In genomic region chr8:93917859-93918421, GRCm38 (mm10) we compare ENCODE assay signal across 9 mouse cellular contexts.
A peak's percentile ranks its signal among the peaks of the same experiment; 100 is the strongest.
DNase-seq lines count a peak whose midpoint lies in the region; ATAC-seq and TF ChIP-seq lines count a peak whose summit lies in the region.
"Had no signal": no experiment of that assay in that cellular context is flagged by ENCODE, and none has a peak within 500 bp of the region (broad histone marks: within the 10 kb centered on the region; RNA-seq: fewer than 3 reads in every experiment).

No protein-coding gene starts in this region.

- peak; percentile 89 for ATAC-seq in forebrain, postnatal 0 days
- no peak for ATAC-seq in intestine, embryonic 16.5 days
- ATAC-seq in lung, embryonic 14.5 days (ENCODE audit: insufficient read depth): no peak

- intact Hi-C loops in gastrocnemius, adult 2 months (cut with DNase I): no loop called here

- 0 out of 2 replicates have a peak overlapping the region, but pooled peaks have one; percentile 19 for H3K9ac ChIP-seq in forebrain, postnatal 0 days
- 0 out of 2 replicates have a peak overlapping the region, but pooled peaks have one; percentile 28 for H3K9ac ChIP-seq in intestine, embryonic 16.5 days (ENCODE audit: low read depth, low read length)
- H3K9ac ChIP-seq in lung, embryonic 14.5 days: no peak overlapping the region

- WGBS in forebrain, postnatal 0 days: 8% methylated on average over 13 of the region's 13 CpGs
- WGBS in intestine, embryonic 16.5 days: 47% methylated on average over 13 of the region's 13 CpGs
- WGBS in lung, embryonic 14.5 days: 44% methylated on average over 13 of the region's 13 CpGs

- no peak for TF ChIP-seq CTCF in gastrocnemius, adult 2 months (IDR thresholded peaks at IDR 0.05)
- peak; percentile 32 for TF ChIP-seq CTCF in forebrain, postnatal 0 days (IDR thresholded peaks at IDR 0.05; ENCODE audit: low read depth)
- TF ChIP-seq CTCF in lung, embryonic 14.5 days (IDR thresholded peaks at IDR 0.05; ENCODE audit: low read depth): no peak

- DNase-seq in gastrocnemius, adult 2 months: peak; percentile 56
- no peak for DNase-seq in gastrocnemius, postnatal 25 days
- DNase-seq in cerebellum, adult 8-10 months: peak; percentile 98
- peak; percentile 83 for DNase-seq in forebrain, postnatal 0 days
- DNase-seq in lung, embryonic 14.5 days: peak; percentile 26
- peak; percentile 78 to 81 for DNase-seq in right cerebral cortex, adult 2 months (ENCODE audit: low spot score in 2 of 2)
- no peak for DNase-seq in urinary bladder, postnatal 25 days (ENCODE audit: low spot score)

- no peak overlapping the region for H3K4me2 ChIP-seq in forebrain, postnatal 0 days (ENCODE audit: low read depth)
- H3K4me2 ChIP-seq in intestine, embryonic 16.5 days (ENCODE audit: low read depth, low read length): no peak overlapping the region
- H3K4me2 ChIP-seq in lung, embryonic 14.5 days: no peak overlapping the region

- peaks cover 39% of the 10 kb centered on the region for H3K4me1 ChIP-seq in forebrain, postnatal 0 days (ENCODE audit: insufficient read depth)
- H3K4me1 ChIP-seq in intestine, embryonic 16.5 days (ENCODE audit: control insufficient read depth, insufficient read depth, low read length): peaks cover 21% of the 10 kb centered on the region
- H3K4me1 ChIP-seq in lung, embryonic 14.5 days (ENCODE audit: insufficient read depth): no peaks in the 10 kb centered on the region

- H3K27me3 ChIP-seq in forebrain, postnatal 0 days (ENCODE audit: insufficient read depth, low read length): no peaks in the 10 kb centered on the region
- no peaks in the 10 kb centered on the region for H3K27me3 ChIP-seq in intestine, embryonic 16.5 days (replicated peaks; ENCODE audit: control insufficient read depth, insufficient read depth, low read length)
- no peaks in the 10 kb centered on the region for H3K27me3 ChIP-seq in lung, embryonic 14.5 days (ENCODE audit: insufficient read depth, low read length)

- H3K36me3 ChIP-seq in forebrain, postnatal 0 days (ENCODE audit: insufficient read depth): no peaks in the 10 kb centered on the region
- no peaks in the 10 kb centered on the region for H3K36me3 ChIP-seq in intestine, embryonic 16.5 days (ENCODE audit: control insufficient read depth, insufficient read depth, low read length)
- no peaks in the 10 kb centered on the region for H3K36me3 ChIP-seq in lung, embryonic 14.5 days (ENCODE audit: insufficient read depth)

- peak overlapping the region; percentile 43 for H3K27ac ChIP-seq in gastrocnemius, adult 2 months
- peak overlapping the region; percentile 69; the same call in 1 of the 2 replicates for H3K27ac ChIP-seq in forebrain, postnatal 0 days (ENCODE audit: low read depth, low read length)
- no peak overlapping the region for H3K27ac ChIP-seq in intestine, embryonic 16.5 days (ENCODE audit: low read length)
- H3K27ac ChIP-seq in lung, embryonic 14.5 days (ENCODE audit: low read depth): no peak overlapping the region; the same call in 1 of the 2 replicates

- no peak overlapping the region for H3K4me3 ChIP-seq in gastrocnemius, adult 2 months
- H3K4me3 ChIP-seq in forebrain, postnatal 0 days (ENCODE audit: low read depth, low read length): no peak overlapping the region
- H3K4me3 ChIP-seq in intestine, embryonic 16.5 days (ENCODE audit: low read length): no peak overlapping the region
- no peak overlapping the region for H3K4me3 ChIP-seq in lung, embryonic 14.5 days (ENCODE audit: low read depth, low read length)
- H3K4me3 ChIP-seq: megakaryocyte, embryonic 14.5 days had no signal

- H3K9me3 ChIP-seq in forebrain, postnatal 0 days (ENCODE audit: low read length): no peaks in the 10 kb centered on the region
- H3K9me3 ChIP-seq in intestine, embryonic 16.5 days (ENCODE audit: control insufficient read depth, low read length): no peaks in the 10 kb centered on the region
- H3K9me3 ChIP-seq in lung, embryonic 14.5 days (ENCODE audit: low read depth, low read length): no peaks in the 10 kb centered on the region
- H3K9me3 ChIP-seq: megakaryocyte, embryonic 14.5 days had no signal

Comparison
In these comparisons a context has a peak if more than half of its experiments do, and no peak if none do; other contexts are left out.
1. DNase-seq: peak in gastrocnemius, adult 2 months (single experiment), cerebellum, adult 8-10 months (single experiment), forebrain, postnatal 0 days (single experiment), lung, embryonic 14.5 days (single experiment) and right cerebral cortex, adult 2 months (2 of 2); none in gastrocnemius, postnatal 25 days (single experiment) and urinary bladder, postnatal 25 days (single experiment).
2. H3K27ac ChIP-seq: peak in gastrocnemius, adult 2 months (single experiment) and forebrain, postnatal 0 days (single experiment); none in intestine, embryonic 16.5 days (single experiment) and lung, embryonic 14.5 days (single experiment).